Mouse (Mus musculus) bone marrow, adult 2 months (tissue): ENCODE measurements around the gene Lrrtm4.

ENCODE experiments used
- CTCF ChIP-seq: fragments of 200-500 bp; IDR thresholded peaks from 2 replicates; pipeline ENCODE4 v1.5.1; 2011; ENCODE audit warnings: low read length, control low read depth; ENCODE audit not compliant: control insufficient read depth, insufficient read depth
- POLR2A ChIP-seq: fragments of 200-500 bp; IDR thresholded peaks from 2 replicates; pipeline ENCODE4 v1.6.1; 2011; ENCODE audit warnings: low read depth, mild to moderate bottlenecking, control low read depth, low read length, borderline replicate concordance; ENCODE audit not compliant: control insufficient read depth

DNA sequence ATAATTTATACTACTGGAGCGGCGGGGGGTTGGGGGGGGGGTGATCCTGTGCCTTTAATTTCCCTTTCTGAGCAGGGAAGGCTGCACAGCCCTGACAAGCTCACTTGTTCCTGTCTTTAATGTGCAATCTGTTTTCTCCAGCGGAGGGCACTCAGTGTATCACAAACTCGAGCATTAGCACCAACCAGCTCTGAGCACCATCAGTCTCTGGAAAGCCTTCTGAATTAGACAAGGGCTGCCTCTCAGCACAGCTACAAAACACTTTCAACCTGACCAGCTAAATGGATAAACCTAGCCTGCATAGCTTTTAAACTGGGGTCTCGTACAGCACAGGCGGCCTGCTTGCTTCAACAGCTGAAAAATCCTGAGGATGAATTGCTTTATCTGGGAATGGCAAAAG, at the start of gene Lrrtm4:
- no peak for TF ChIP-seq CTCF
- TF ChIP-seq POLR2A = no peak
